Mouse (Mus musculus): ENCODE results near the gene Asb10. TPM values are rescaled to one million over a fixed set of nuclear protein-coding genes. Genes with fewer than 3 reads are reported as not detected.
A peak's percentile ranks its signal among the peaks of the same experiment; 100 is the strongest.

Gene Asb10
- not detected in 2 replicates for total RNA-seq (2014; fragmentation: Nextera tagmentation)
- total RNA-seq (2017) = not detected in 2 replicates
- polyA plus RNA-seq (2012) = 0.04 TPM in 1 of 2 replicates, not detected in the other

DNA sequence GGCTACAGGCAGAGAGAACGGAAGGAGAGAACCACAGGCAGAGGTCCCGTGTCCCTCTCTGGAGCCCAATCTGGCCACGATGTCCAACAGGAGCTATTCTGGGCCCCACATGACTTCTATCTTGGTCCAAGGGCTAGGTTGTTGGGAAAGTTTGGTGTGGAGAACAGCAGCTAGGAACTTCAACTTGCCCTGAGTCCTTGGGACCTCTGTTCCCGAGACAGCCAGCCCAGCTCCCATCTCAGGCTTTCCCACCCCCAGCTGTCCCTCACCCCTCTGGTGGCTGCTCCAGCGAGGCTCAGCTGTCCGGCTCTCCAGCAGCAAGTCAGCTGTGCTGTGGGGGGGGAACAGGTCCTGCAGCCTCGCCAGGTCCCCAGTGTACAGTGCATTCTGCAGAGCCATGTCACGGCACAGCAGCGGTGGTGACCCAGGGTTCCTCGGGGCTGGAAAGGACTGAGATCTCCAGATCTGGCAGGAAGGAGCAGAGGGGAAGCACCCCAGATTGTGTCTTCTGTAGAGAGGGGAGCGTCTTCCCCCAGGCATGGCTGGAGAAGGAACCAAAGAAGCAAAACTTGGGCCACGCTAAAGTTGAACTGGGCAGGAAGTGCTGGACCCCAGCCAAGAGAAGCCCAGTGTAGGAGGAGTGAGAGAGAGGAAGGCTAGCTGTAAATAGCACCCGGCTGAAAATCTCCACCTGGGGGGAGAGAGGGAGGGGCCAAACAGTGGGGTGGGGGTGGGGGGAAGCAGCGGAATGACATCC is at the start of gene Asb10:
Asb10 (minus strand) TSS at position 592 of the 757 bp plus-strand sequence.
- Histone ChIP-seq H3K36me3 (replicated peaks) (no peaks in the 10 kb centered on the region), H3K9me3 (replicated peaks) (no peaks in the 10 kb centered on the region), H3K4me3 (ENCODE audit: low read depth, low read length) (no peak within 1 kb of the TSS), H3K4me1 (ENCODE audit: insufficient read depth, low read depth, low read length) (0 out of 2 replicates have a peak, but pooled peaks cover 2% of the 10 kb centered on the region), H3K27me3 (ENCODE audit: insufficient read depth, low read length) (peaks cover 41% of the 10 kb centered on the region)
- TF ChIP-seq POLR2AphosphoS5 (IDR thresholded peaks at IDR 0.05; ENCODE audit: insufficient replicate concordance, low read depth, low read length) = no peak
- no peak for TF ChIP-seq CTCF (IDR thresholded peaks at IDR 0.05; ENCODE audit: low read depth, low read length)
- TF ChIP-seq GATA1 (IDR thresholded peaks at IDR 0.05; ENCODE audit: borderline replicate concordance, low read length) = no peak
- TF ChIP-seq GATA2 (IDR thresholded peaks at IDR 0.05; ENCODE audit: borderline replicate concordance, low read depth, low read length) = no peak
- TF ChIP-seq TAL1 (conservative IDR thresholded peaks at IDR 0.05; ENCODE audit: low read depth, low read length) = no peak
- no peak for DNase-seq (ENCODE audit: low spot score)
- ATAC-seq (ENCODE audit: extremely low read depth, insufficient number of reproducible peaks, low FRiP score, poor library complexity, severe bottlenecking) = no peak

DNA sequence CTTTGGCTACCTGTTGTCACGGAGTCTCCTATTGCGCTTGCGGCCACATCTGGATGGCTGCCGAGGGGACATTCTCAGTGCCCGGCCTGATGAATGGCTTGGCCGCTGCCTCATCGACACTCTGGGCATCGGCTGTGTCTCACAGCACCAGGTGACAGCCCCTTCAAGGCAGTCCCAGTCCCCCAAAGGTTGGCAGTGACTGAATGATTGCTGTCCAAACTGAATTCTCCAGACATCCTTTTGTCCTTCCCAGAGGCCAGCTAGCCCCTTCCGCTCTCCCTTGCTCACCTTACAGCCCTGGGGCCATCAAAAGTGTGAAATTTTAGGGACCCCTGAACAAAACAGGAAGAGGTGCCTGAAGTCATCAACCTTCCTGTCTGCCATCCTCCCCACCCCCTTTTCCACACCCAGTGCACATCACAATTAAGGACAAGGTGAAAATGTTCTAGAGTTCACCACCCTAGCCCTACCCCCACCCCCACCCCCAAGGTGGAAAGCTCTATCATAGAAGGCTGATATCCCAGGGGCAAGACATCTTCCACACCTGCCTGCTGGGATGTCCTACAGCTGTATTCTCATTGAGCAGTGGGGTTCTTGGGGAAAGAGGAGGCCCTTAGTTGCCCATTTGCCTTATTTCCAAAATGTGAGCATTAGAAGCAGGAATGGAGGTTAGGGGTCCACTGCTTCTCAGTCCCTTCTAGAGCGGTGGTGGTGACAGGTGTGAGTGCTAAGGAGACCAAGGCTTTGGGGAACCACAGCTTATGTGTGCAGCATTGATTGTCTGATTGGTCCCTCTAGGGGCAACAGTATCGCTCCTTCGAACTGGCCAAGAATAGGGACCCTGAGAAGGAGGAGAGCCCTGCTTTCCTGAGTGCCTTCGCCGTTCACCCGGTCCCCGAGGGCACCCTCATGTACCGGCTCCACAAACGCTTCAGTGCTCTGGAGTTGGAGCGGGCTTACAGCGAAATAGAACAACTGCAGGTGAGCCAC is 49.0 kb upstream of the Asb10 start:
- DNase-seq (ENCODE audit: low spot score) (no peak), ATAC-seq (ENCODE audit: extremely low read depth, insufficient number of reproducible peaks, low FRiP score, poor library complexity, severe bottlenecking) (no peak)
- peaks cover 15% of the 10 kb centered on the region; the same call in 1 of the 2 replicates for H3K27me3 ChIP-seq (ENCODE audit: insufficient read depth, low read length)
- no peak overlapping the region for H3K4me3 ChIP-seq (ENCODE audit: low read depth, low read length)
- H3K9me3 ChIP-seq (replicated peaks) = no peaks in the 10 kb centered on the region
- TF ChIP-seq CTCF (IDR thresholded peaks at IDR 0.05; ENCODE audit: low read depth, low read length) (no peak), GATA2 (IDR thresholded peaks at IDR 0.05; ENCODE audit: borderline replicate concordance, low read depth, low read length) (no peak), TAL1 (conservative IDR thresholded peaks at IDR 0.05; ENCODE audit: low read depth, low read length) (no peak), GATA1 (IDR thresholded peaks at IDR 0.05; ENCODE audit: borderline replicate concordance, low read length) (no peak), POLR2AphosphoS5 (IDR thresholded peaks at IDR 0.05; ENCODE audit: insufficient replicate concordance, low read depth, low read length) (no peak)
- peaks cover 69% of the 10 kb centered on the region for H3K36me3 ChIP-seq (replicated peaks)
- peaks cover 19% of the 10 kb centered on the region for H3K4me1 ChIP-seq (ENCODE audit: insufficient read depth, low read depth, low read length)

DNA sequence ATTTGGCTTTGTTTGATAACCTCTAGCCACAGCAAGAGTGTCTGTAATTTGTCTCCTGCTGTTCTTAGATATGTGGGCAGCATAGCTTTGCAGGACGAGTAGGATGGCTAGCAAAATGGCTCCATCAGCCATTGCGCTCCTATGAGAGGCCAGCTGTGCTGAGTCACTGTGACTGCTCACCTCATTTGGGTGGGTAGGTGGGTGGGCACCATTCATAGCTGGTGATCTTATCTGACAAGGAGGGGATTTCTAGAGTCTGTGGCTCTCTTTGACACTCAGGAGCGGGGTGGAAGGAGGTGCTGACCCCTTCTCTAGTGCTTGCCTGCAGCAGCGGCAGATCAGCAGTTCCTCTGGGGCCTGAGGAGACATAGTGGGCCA is 46.4 kb upstream of the Asb10 start:
- peak overlapping the region; percentile 83 for H3K4me3 ChIP-seq (ENCODE audit: low read depth, low read length)
- H3K36me3 ChIP-seq (replicated peaks) = peaks cover 44% of the 10 kb centered on the region
- H3K27me3 ChIP-seq (ENCODE audit: insufficient read depth, low read length) = peaks cover 11% of the 10 kb centered on the region; the same call in 1 of the 2 replicates
- ATAC-seq (ENCODE audit: extremely low read depth, insufficient number of reproducible peaks, low FRiP score, poor library complexity, severe bottlenecking) (peak; percentile 5; the same call in 1 of the 2 replicates), DNase-seq (ENCODE audit: low spot score) (peak; percentile 33)
- no peak for TF ChIP-seq POLR2AphosphoS5 (IDR thresholded peaks at IDR 0.05; ENCODE audit: insufficient replicate concordance, low read depth, low read length)
- no peak for TF ChIP-seq CTCF (IDR thresholded peaks at IDR 0.05; ENCODE audit: low read depth, low read length)
- TF ChIP-seq GATA1 (IDR thresholded peaks at IDR 0.05; ENCODE audit: borderline replicate concordance, low read length) = no peak
- no peak for TF ChIP-seq GATA2 (IDR thresholded peaks at IDR 0.05; ENCODE audit: borderline replicate concordance, low read depth, low read length)
- TF ChIP-seq TAL1 (conservative IDR thresholded peaks at IDR 0.05; ENCODE audit: low read depth, low read length) = no peak
- peaks cover 19% of the 10 kb centered on the region for H3K4me1 ChIP-seq (ENCODE audit: insufficient read depth, low read depth, low read length)
- H3K9me3 ChIP-seq (replicated peaks) = no peaks in the 10 kb centered on the region

DNA sequence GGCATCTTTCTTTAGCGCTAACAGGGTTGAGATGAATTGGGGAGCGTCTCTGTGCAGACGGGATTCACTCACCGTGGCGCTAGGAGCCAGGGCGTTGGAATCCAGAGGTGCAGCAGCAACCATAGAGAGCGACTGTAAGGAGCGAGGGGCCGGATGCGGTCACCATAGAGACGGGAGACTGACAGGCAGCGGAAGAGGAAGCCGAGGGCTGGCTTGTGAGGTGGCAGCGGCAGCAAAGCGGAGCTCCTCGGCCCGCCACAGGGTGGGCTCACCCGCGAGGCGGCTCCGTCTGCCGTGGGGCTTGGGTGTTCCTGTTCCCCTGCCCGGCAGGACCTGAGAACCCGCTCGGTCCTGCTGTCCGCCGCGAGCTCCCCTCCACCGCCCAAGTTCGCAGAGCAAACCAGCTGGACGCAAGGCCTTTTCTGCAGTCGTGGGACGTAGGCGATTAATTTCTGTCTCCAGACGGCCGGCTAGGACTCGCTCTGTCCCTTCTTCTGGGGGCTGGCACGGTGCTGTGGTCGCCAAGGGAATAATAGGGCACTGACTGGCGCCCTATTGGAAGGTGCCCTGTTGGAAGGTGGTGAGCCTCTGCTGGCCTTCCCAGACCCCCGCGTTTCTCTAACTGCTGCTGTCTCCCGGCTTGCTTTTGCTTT is 45.9 kb upstream of the Asb10 start, which contains the start of gene Chpf2:
Chpf2 (plus strand) TSS at position 195 of the 653 bp plus-strand sequence.
- TF ChIP-seq POLR2AphosphoS5 (IDR thresholded peaks at IDR 0.05; ENCODE audit: insufficient replicate concordance, low read depth, low read length) (no peak), CTCF (IDR thresholded peaks at IDR 0.05; ENCODE audit: low read depth, low read length) (no peak), TAL1 (conservative IDR thresholded peaks at IDR 0.05; ENCODE audit: low read depth, low read length) (no peak), GATA2 (IDR thresholded peaks at IDR 0.05; ENCODE audit: borderline replicate concordance, low read depth, low read length) (no peak)
- DNase-seq (ENCODE audit: low spot score) = peak; percentile 79

DNA sequence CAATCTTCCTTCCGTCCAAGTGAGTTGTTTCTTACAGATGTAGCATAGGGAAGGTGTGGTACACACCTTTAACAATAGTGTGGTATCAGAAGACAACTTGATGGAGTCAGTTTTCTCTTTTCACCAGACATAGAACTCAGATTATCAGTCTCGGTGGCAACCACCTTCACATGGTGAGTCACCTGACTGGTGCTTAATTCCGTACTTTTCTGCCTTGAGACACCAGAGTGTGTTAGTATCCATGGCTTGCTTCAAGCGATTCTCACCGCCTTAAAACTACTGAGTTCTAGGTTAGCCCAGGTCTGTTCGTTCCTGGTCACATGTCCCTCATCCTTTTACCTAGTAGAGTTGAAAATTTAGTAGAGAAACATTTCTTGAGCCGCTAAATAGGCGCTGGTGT is 45.3 kb upstream of the Asb10 start:
- Histone ChIP-seq H3K27me3 (ENCODE audit: insufficient read depth, low read length) (peaks cover 11% of the 10 kb centered on the region; the same call in 1 of the 2 replicates), H3K9me3 (replicated peaks) (no peaks in the 10 kb centered on the region), H3K4me1 (ENCODE audit: insufficient read depth, low read depth, low read length) (peaks cover 19% of the 10 kb centered on the region), H3K36me3 (replicated peaks) (peaks cover 33% of the 10 kb centered on the region), H3K4me3 (ENCODE audit: low read depth, low read length) (peak overlapping the region; percentile 83)
- ATAC-seq (ENCODE audit: extremely low read depth, insufficient number of reproducible peaks, low FRiP score, poor library complexity, severe bottlenecking) (no peak), DNase-seq (ENCODE audit: low spot score) (no peak)
- TF ChIP-seq GATA2 (IDR thresholded peaks at IDR 0.05; ENCODE audit: borderline replicate concordance, low read depth, low read length) (no peak), POLR2AphosphoS5 (IDR thresholded peaks at IDR 0.05; ENCODE audit: insufficient replicate concordance, low read depth, low read length) (no peak), GATA1 (IDR thresholded peaks at IDR 0.05; ENCODE audit: borderline replicate concordance, low read length) (no peak), CTCF (IDR thresholded peaks at IDR 0.05; ENCODE audit: low read depth, low read length) (no peak), TAL1 (conservative IDR thresholded peaks at IDR 0.05; ENCODE audit: low read depth, low read length) (no peak)

More for the DNA sequence above, 45.9 kb upstream of the Asb10 start, which contains the start of gene Chpf2:
- Histone ChIP-seq H3K9me3 (replicated peaks) (no peaks in the 10 kb centered on the region), H3K36me3 (replicated peaks) (peaks cover 39% of the 10 kb centered on the region), H3K4me3 (ENCODE audit: low read depth, low read length) (peak within 1 kb of the TSS; percentile 83), H3K27me3 (ENCODE audit: insufficient read depth, low read length) (peaks cover 11% of the 10 kb centered on the region; the same call in 1 of the 2 replicates), H3K4me1 (ENCODE audit: insufficient read depth, low read depth, low read length) (peaks cover 19% of the 10 kb centered on the region)
- peak; percentile 88 for ATAC-seq (ENCODE audit: extremely low read depth, insufficient number of reproducible peaks, low FRiP score, poor library complexity, severe bottlenecking)
